Mouse (Mus musculus): Measurements from ENCODE around the gene Slc48a1.

GRCm38 (mm10) chr15:97827401-97827800, 49.1 kb downstream of the Slc48a1 start:
- TF ChIP-seq CTCF (IDR thresholded peaks at IDR 0.05; ENCODE audit: extremely low read depth, insufficient read depth, insufficient read length, insufficient replicate concordance) = no peak
- no peak for TF ChIP-seq POLR2A (IDR thresholded peaks at IDR 0.05; ENCODE audit: low read depth, low read length)
